Mouse (Mus musculus) liver, embryonic 12.5 days (tissue): ENCODE measurements around the gene Krt78. TPM values are rescaled to one million over a fixed set of nuclear protein-coding genes. Genes with fewer than 3 reads are reported as not detected.

Experiments used
- ATAC-seq: fragments of 200-750 bp; cut with Nextera tagmentation; 2 replicates; pipeline ENCODE4 v1.8.0; 2017; ENCODE audit warnings: moderate number of reproducible peaks, mild to moderate bottlenecking, moderate library complexity
- H3K27ac ChIP-seq: fragments of 300-500 bp; sonication (generic); 2 replicates; pipeline ENCODE4 v1.5.1; 2016; ENCODE audit warnings: mild to moderate bottlenecking
- H3K27me3 ChIP-seq: fragments of 300-500 bp; sonication (generic); replicated peaks from 2 replicates; pipeline ENCODE4 v1.6.1; 2016; ENCODE audit warnings: mild to moderate bottlenecking, moderate library complexity
- H3K36me3 ChIP-seq: fragments of 300-500 bp; sonication (generic); 2 replicates; pipeline ENCODE4 v1.6.1; 2016; ENCODE audit warnings: mild to moderate bottlenecking, moderate library complexity
- H3K4me1 ChIP-seq: fragments of 300-500 bp; sonication (generic); 2 replicates; pipeline ENCODE4 v1.6.1; 2016
- H3K4me2 ChIP-seq: fragments of 300-500 bp; sonication (generic); 2 replicates; pipeline ENCODE4 v1.6.1; 2016; ENCODE audit warnings: mild to moderate bottlenecking, moderate library complexity
- H3K4me3 ChIP-seq: fragments of 300-500 bp; sonication (generic); 2 replicates; pipeline ENCODE4 v1.5.1; 2016; ENCODE audit warnings: mild to moderate bottlenecking, moderate library complexity
- H3K9ac ChIP-seq: fragments of 300-500 bp; sonication (generic); 2 replicates; pipeline ENCODE4 v1.6.1; 2016; ENCODE audit warnings: mild to moderate bottlenecking, moderate library complexity
- H3K9me3 ChIP-seq: fragments of 300-500 bp; sonication (generic); replicated peaks from 2 replicates; pipeline ENCODE4 v1.6.1; 2016; ENCODE audit warnings: mild to moderate bottlenecking, moderate library complexity
- WGBS: fragments of 180-500 bp; shearing (Covaris S2); methylation state at CpG from one replicate; pipeline ENCODE4 v1.1.7; 2016; ENCODE audit not compliant: insufficient replicate concordance; 5-methylcytosine and 5-hydroxymethylcytosine counted together
- polyA plus RNA-seq: library from polyadenylated mRNA; unstranded; fragments of >200 nt; fragmentation: Nextera tagmentation; extraction: Ambion mirVana; gene quantifications from 2 replicates; pipeline ENCODE4 v1.2.1, GENCODE M21; 2016

The Krt78 gene
- polyA plus RNA-seq, 1 experiment from 2014 or later = not detected

DNA sequence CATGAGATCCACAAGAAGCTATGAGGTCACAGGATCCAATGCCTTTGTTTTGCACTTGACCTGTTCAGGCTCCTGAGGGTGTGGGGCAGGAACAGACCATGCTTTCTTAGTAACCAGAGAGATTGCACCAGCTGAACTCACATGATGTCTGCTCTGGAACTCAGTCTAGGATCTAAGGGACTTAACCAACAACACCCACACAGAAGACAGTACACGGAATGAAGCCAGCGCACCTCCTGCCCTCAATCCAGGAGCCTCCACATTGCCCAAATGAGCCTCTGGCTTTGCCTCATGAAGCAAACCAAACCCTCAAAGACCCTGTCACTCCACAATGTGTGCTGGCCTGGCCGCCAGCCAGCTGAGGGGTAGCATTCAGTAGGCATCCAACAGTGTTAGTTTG, 4.8 kb upstream of the Krt78 start:
- H3K4me2 ChIP-seq = no peak overlapping the region
- H3K9ac ChIP-seq = no peak overlapping the region
- no peaks in the 10 kb centered on the region for H3K4me1 ChIP-seq
- no peaks in the 10 kb centered on the region for H3K36me3 ChIP-seq
- H3K27me3 ChIP-seq = peaks cover 4% of the 10 kb centered on the region; the same call in 1 of the 2 replicates
- H3K4me3 ChIP-seq = no peak overlapping the region
- WGBS = 76% methylated on average over 3 of the region's 3 CpGs
- H3K9me3 ChIP-seq = no peaks in the 10 kb centered on the region
- ATAC-seq = no peak
- no peak overlapping the region for H3K27ac ChIP-seq

DNA sequence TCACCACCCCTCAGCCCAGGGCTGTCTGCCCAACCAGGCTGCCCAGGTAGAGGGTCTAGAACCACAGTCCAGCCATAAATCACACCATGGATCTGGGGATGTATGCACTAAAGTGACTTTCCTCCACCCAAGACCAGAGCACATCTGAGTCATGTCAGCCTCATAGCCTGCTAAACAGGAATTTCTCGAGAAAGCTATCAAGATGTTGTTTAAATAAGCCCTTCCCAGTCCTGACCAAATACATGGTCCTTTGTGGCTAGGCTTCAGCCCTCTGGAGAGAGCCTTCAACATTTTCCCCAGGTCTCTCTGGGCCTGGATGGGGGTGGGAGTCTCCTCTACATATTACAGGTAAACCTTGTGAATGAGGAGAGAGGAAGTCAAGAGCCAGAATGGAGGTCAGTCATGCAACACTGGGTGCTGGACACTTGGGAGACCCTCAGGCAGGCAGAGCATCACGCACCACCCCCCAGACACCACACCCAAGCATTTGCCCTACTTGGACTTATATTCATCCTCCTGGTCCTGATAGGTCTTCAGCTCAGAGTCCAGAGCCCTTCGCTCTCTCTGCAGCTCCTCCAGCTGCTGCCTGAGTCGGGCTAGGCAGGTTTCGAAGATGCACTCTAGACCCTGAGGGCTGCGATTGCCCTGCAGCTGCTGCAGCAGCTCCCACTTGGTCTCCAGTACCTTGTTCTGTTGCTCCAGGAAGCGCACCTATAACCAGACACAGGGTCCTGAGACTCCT, 1.2 kb downstream of the Krt78 start:
- ATAC-seq = no peak
- 71% methylated on average over 7 of the region's 7 CpGs for WGBS
- H3K27me3 ChIP-seq = 0 out of 2 replicates have a peak, but pooled peaks cover 14% of the 10 kb centered on the region
- H3K36me3 ChIP-seq = no peaks in the 10 kb centered on the region
- no peak overlapping the region for H3K27ac ChIP-seq
- no peak overlapping the region for H3K9ac ChIP-seq
- no peaks in the 10 kb centered on the region for H3K9me3 ChIP-seq
- H3K4me3 ChIP-seq = no peak overlapping the region
- H3K4me2 ChIP-seq = no peak overlapping the region
- no peaks in the 10 kb centered on the region for H3K4me1 ChIP-seq

GRCm38 (mm10) chr15:101945430-101945829, 8.7 kb downstream of the Krt78 start:
- Histone ChIP-seq H3K4me3 (no peak overlapping the region), H3K9ac (no peak overlapping the region), H3K4me2 (no peak overlapping the region), H3K27ac (no peak overlapping the region), H3K4me1 (0 out of 2 replicates have a peak, but pooled peaks cover 4% of the 10 kb centered on the region), H3K27me3 (peaks cover 10% of the 10 kb centered on the region), H3K9me3 (no peaks in the 10 kb centered on the region), H3K36me3 (no peaks in the 10 kb centered on the region)
- WGBS = 67% methylated on average over 1 of the region's 1 CpGs
- no peak for ATAC-seq

GRCm38 (mm10) chr15:101941948-101942347, 12.1 kb downstream of the Krt78 start:
- no peak overlapping the region for H3K27ac ChIP-seq

GRCm38 (mm10) chr15:101940274-101940829, 13.7 kb downstream of the Krt78 start, which contains the start of gene Krt79:
Krt79 (minus strand) TSS chr15:101940324.
- H3K27ac ChIP-seq = no peak within 1 kb of the TSS
- no peaks in the 10 kb centered on the region for H3K9me3 ChIP-seq
- 0 out of 2 replicates have a peak, but pooled peaks cover 4% of the 10 kb centered on the region for H3K4me1 ChIP-seq
- H3K27me3 ChIP-seq = peaks cover 17% of the 10 kb centered on the region
- no peak within 1 kb of the TSS for H3K4me2 ChIP-seq
- H3K36me3 ChIP-seq = no peaks in the 10 kb centered on the region
- no peak within 1 kb of the TSS for H3K9ac ChIP-seq
- ATAC-seq = no peak
- WGBS = 52% methylated on average over 5 of the region's 6 CpGs
- H3K4me3 ChIP-seq = no peak within 1 kb of the TSS

More at GRCm38 (mm10) chr15:101941948-101942347, 12.1 kb downstream of the Krt78 start:
- Histone ChIP-seq H3K9me3 (no peaks in the 10 kb centered on the region), H3K36me3 (no peaks in the 10 kb centered on the region), H3K9ac (no peak overlapping the region), H3K4me1 (0 out of 2 replicates have a peak, but pooled peaks cover 4% of the 10 kb centered on the region), H3K4me2 (no peak overlapping the region), H3K4me3 (no peak overlapping the region), H3K27me3 (peaks cover 13% of the 10 kb centered on the region)
- ATAC-seq = no peak
- 43% methylated on average over 8 of the region's 8 CpGs for WGBS

- no peak overlapping the region for H3K4me3 ChIP-seq
- H3K27me3 ChIP-seq = peaks cover 15% of the 10 kb centered on the region
- no peaks in the 10 kb centered on the region for H3K9me3 ChIP-seq
- 66% methylated on average over 9 of the region's 9 CpGs for WGBS
- no peaks in the 10 kb centered on the region for H3K36me3 ChIP-seq
- H3K4me2 ChIP-seq = no peak overlapping the region
- H3K27ac ChIP-seq = no peak overlapping the region
- H3K9ac ChIP-seq = no peak overlapping the region
- no peak for ATAC-seq
- H3K4me1 ChIP-seq = 0 out of 2 replicates have a peak, but pooled peaks cover 4% of the 10 kb centered on the region
Measured at GRCm38 (mm10) chr15:101938600-101939308, 15.3 kb downstream of the Krt78 start.

DNA sequence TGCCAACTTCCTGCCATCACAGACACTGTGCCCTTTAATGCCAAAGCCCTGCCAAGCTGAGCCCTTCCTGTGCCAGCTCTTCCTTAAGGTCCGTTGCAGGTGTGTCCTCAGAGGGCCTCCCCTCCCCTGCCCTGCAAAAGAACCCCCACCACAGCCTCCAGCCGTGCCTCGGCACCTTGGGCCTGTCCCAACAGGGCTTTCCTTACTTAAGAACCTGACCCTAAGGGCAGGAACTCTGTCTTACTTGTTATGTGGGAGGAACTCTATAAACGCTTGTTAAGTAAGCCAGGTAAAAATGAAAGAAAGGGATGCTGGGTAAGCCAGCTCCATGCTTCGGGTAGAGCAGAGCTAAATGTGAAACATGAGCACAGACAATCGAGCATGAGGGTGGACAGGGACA, 21.1 kb downstream of the Krt78 start:
- Histone ChIP-seq H3K4me1 (peaks cover 8% of the 10 kb centered on the region), H3K9me3 (no peaks in the 10 kb centered on the region), H3K27me3 (peaks cover 53% of the 10 kb centered on the region), H3K4me3 (no peak overlapping the region), H3K4me2 (no peak overlapping the region), H3K9ac (no peak overlapping the region), H3K27ac (no peak overlapping the region), H3K36me3 (no peaks in the 10 kb centered on the region)
- no peak for ATAC-seq
- WGBS = 60% methylated on average over 6 of the region's 6 CpGs

GRCm38 (mm10) chr15:101929666-101930065, 24.4 kb downstream of the Krt78 start:
- Histone ChIP-seq H3K27ac (no peak overlapping the region), H3K36me3 (no peaks in the 10 kb centered on the region), H3K9me3 (no peaks in the 10 kb centered on the region), H3K4me1 (peaks cover 8% of the 10 kb centered on the region), H3K27me3 (peaks cover 54% of the 10 kb centered on the region), H3K4me2 (peak overlapping the region; percentile 50), H3K9ac (no peak overlapping the region), H3K4me3 (peak overlapping the region; percentile 14; the same call in 1 of the 2 replicates)
- WGBS = 3% methylated on average over 17 of the region's 17 CpGs
- no peak for ATAC-seq

GRCm38 (mm10) chr15:101929087-101929486, 25.0 kb downstream of the Krt78 start:
- Histone ChIP-seq H3K4me2 (peak overlapping the region; percentile 50), H3K36me3 (no peaks in the 10 kb centered on the region), H3K4me1 (peaks cover 8% of the 10 kb centered on the region), H3K9ac (no peak overlapping the region), H3K27me3 (peaks cover 54% of the 10 kb centered on the region), H3K4me3 (no peak overlapping the region), H3K27ac (no peak overlapping the region), H3K9me3 (no peaks in the 10 kb centered on the region)
- 14% methylated on average over 9 of the region's 9 CpGs for WGBS
- ATAC-seq = no peak

DNA sequence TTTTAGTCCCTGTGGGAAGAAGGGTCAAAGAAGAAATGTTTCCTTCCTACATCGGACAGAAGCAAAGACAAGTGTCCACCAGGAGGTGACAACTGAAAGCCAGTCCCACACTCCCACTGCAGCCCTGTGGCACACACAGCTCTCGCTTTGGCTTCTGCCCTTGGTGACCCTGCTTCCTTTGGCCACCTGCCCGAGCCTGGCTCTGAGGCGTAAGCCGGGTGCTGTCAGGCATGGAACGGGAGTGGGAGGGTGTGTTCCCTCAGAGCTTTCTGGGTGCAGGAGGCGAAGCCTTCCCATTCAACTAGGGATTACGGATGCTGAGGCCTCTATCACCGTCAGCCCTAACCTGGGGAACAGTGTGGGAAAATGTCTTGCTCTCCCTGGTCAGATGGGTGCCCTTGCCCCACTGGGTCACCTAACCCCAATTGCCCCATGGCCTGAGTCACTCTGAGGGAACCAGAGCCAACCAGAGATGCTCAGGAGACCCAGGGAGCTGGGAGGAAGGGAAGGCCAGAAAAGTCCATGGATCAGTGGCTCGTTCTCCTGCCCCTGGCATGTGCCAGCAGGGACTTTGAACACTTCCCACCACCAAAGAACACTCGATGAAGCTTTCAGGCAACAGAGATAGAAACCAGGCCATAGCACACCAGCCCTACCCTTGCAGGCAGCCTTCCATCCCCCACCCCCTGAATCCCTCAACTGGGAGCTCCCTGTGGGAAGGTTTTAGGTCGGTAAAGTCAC, 26.6 kb downstream of the Krt78 start:
- Histone ChIP-seq H3K4me3 (no peak overlapping the region), H3K9me3 (no peaks in the 10 kb centered on the region), H3K36me3 (no peaks in the 10 kb centered on the region), H3K9ac (no peak overlapping the region), H3K27me3 (peaks cover 47% of the 10 kb centered on the region), H3K27ac (no peak overlapping the region), H3K4me2 (no peak overlapping the region), H3K4me1 (peaks cover 8% of the 10 kb centered on the region)
- no peak for ATAC-seq
- WGBS = 62% methylated on average over 12 of the region's 12 CpGs

DNA sequence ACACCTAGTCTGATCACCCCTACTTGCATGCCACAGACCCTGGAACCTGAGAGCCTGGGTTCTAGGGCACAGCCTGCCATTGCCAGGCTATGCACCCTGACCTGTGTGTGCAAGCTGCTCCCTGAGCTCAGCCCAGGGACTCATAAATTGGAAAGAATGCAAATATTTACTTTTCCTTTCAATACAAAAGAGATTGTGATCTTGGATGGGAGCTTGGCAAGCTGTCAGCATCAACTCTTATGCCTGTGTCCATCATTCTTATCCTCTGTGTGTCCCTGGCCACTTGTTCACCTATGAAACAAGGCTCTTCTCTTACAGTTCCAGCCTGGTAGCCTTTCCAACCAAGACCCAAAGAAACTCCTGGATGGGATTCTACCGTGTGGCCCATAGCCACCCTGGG, 29.0 kb downstream of the Krt78 start:
- Histone ChIP-seq H3K9me3 (no peaks in the 10 kb centered on the region), H3K9ac (no peak overlapping the region), H3K27ac (no peak overlapping the region), H3K36me3 (no peaks in the 10 kb centered on the region), H3K4me2 (no peak overlapping the region), H3K4me1 (peaks cover 8% of the 10 kb centered on the region), H3K4me3 (no peak overlapping the region), H3K27me3 (peaks cover 28% of the 10 kb centered on the region)
- no peak for ATAC-seq
- 59% methylated on average over 1 of the region's 1 CpGs for WGBS
